Mouse (Mus musculus) hindbrain, embryonic 10.5 days (tissue): ENCODE data around the gene Pgap2. TPM values are rescaled to one million over a fixed set of nuclear protein-coding genes. Genes with fewer than 3 reads are reported as not detected.
A peak's percentile ranks its signal among the peaks of the same experiment; 100 is the strongest.

Experiments
- DNase-seq: peaks from one replicate; pipeline ENCODE4 v3.0.0-alpha.2; 2017; ENCODE audit warnings: low spot score
- H3K27ac ChIP-seq: fragments of 300-500 bp; sonication (generic); 2 replicates; pipeline ENCODE4 v1.5.1; 2016; ENCODE audit warnings: mild to moderate bottlenecking, moderate library complexity
- H3K27me3 ChIP-seq: fragments of 300-500 bp; sonication (generic); 2 replicates; pipeline ENCODE4 v1.6.1; 2016; ENCODE audit warnings: mild to moderate bottlenecking; ENCODE audit not compliant: poor library complexity, insufficient read depth, severe bottlenecking
- H3K36me3 ChIP-seq: fragments of 300-500 bp; sonication (generic); 2 replicates; pipeline ENCODE4 v1.6.1; 2016; ENCODE audit warnings: mild to moderate bottlenecking, moderate library complexity
- H3K4me1 ChIP-seq: fragments of 300-500 bp; sonication (generic); replicated peaks from 2 replicates; pipeline ENCODE4 v1.6.1; 2016; ENCODE audit warnings: mild to moderate bottlenecking
- H3K4me3 ChIP-seq: fragments of 300-500 bp; sonication (generic); 2 replicates; pipeline ENCODE4 v1.5.1; 2016; ENCODE audit warnings: mild to moderate bottlenecking, moderate library complexity
- H3K9me3 ChIP-seq: fragments of 300-500 bp; sonication (generic); 2 replicates; pipeline ENCODE4 v1.6.1; 2016; ENCODE audit warnings: mild to moderate bottlenecking, moderate library complexity
- WGBS: fragments of 180-500 bp; shearing (Covaris S2); methylation state at CpG from one replicate; pipeline ENCODE4 v1.1.7; 2016; 5-methylcytosine and 5-hydroxymethylcytosine counted together
- polyA plus RNA-seq: library from polyadenylated mRNA; unstranded; fragments of >200 nt; fragmentation: Nextera tagmentation; extraction: Ambion mirVana; gene quantifications from 2 replicates; pipeline ENCODE4 v1.2.1, GENCODE M21; 2016

Pgap2 gene
- polyA plus RNA-seq, 1 experiment from 2014 or later = 44.2 TPM

GRCm38 (mm10) chr7:102245775-102246174, 35.8 kb downstream of the Pgap2 start:
- no peak for DNase-seq
- Histone ChIP-seq H3K36me3 (peaks cover 23% of the 10 kb centered on the region), H3K4me3 (no peak overlapping the region), H3K4me1 (peaks cover 51% of the 10 kb centered on the region), H3K9me3 (no peaks in the 10 kb centered on the region), H3K27ac (peak overlapping the region; percentile 66), H3K27me3 (no peaks in the 10 kb centered on the region)
- WGBS = 8% methylated on average over 1 of the region's 1 CpGs

GRCm38 (mm10) chr7:102246265-102246664, 36.3 kb downstream of the Pgap2 start:
- WGBS = 62% methylated on average over 6 of the region's 6 CpGs
- Histone ChIP-seq H3K4me1 (peaks cover 51% of the 10 kb centered on the region), H3K4me3 (no peak overlapping the region), H3K9me3 (no peaks in the 10 kb centered on the region), H3K27ac (peak overlapping the region; percentile 66; the same call in 1 of the 2 replicates), H3K36me3 (peaks cover 19% of the 10 kb centered on the region), H3K27me3 (no peaks in the 10 kb centered on the region)
- DNase-seq = no peak

GRCm38 (mm10) chr7:102246956-102247797, 37.2 kb downstream of the Pgap2 start:
- peaks cover 10% of the 10 kb centered on the region; the same call in 1 of the 2 replicates for H3K36me3 ChIP-seq
- peak overlapping the region; percentile 40 for H3K27ac ChIP-seq
- no peaks in the 10 kb centered on the region for H3K27me3 ChIP-seq
- H3K4me1 ChIP-seq = peaks cover 51% of the 10 kb centered on the region
- H3K9me3 ChIP-seq = no peaks in the 10 kb centered on the region
- DNase-seq = no peak
- WGBS = 59% methylated on average over 12 of the region's 12 CpGs
- 0 out of 2 replicates have a peak overlapping the region, but pooled peaks have one; percentile 7 for H3K4me3 ChIP-seq

GRCm38 (mm10) chr7:102248691-102249404, 38.8 kb downstream of the Pgap2 start:
- Histone ChIP-seq H3K4me1 (peaks cover 51% of the 10 kb centered on the region), H3K9me3 (no peaks in the 10 kb centered on the region), H3K27me3 (no peaks in the 10 kb centered on the region), H3K4me3 (peak overlapping the region; percentile 90), H3K36me3 (0 out of 2 replicates have a peak, but pooled peaks cover 2% of the 10 kb centered on the region), H3K27ac (peak overlapping the region; percentile 98)
- 32% methylated on average over 16 of the region's 16 CpGs for WGBS
- no peak for DNase-seq

- Histone ChIP-seq H3K27me3 (no peaks in the 10 kb centered on the region), H3K9me3 (no peaks in the 10 kb centered on the region), H3K4me1 (peaks cover 51% of the 10 kb centered on the region), H3K4me3 (peak overlapping the region; percentile 90), H3K36me3 (no peaks in the 10 kb centered on the region), H3K27ac (peak overlapping the region; percentile 98)
- WGBS = under 1% methylated on average over 23 of the region's 23 CpGs
- no peak for DNase-seq
These were observed 39.5 kb downstream of the Pgap2 start for GRCm38 (mm10) chr7:102249531-102249895.

- Histone ChIP-seq H3K27me3 (no peaks in the 10 kb centered on the region), H3K4me1 (peaks cover 46% of the 10 kb centered on the region), H3K4me3 (peak overlapping the region; percentile 90), H3K27ac (peak overlapping the region; percentile 98), H3K9me3 (no peaks in the 10 kb centered on the region), H3K36me3 (no peaks in the 10 kb centered on the region)
- WGBS = under 1% methylated on average over 47 of the region's 49 CpGs
- DNase-seq = peak; percentile 81
These were observed 40.1 kb downstream of the Pgap2 start for GRCm38 (mm10) chr7:102249896-102250630.

- Histone ChIP-seq H3K4me1 (peaks cover 39% of the 10 kb centered on the region), H3K27ac (peak overlapping the region; percentile 98), H3K4me3 (peak overlapping the region; percentile 90), H3K36me3 (no peaks in the 10 kb centered on the region), H3K27me3 (no peaks in the 10 kb centered on the region), H3K9me3 (no peaks in the 10 kb centered on the region)
- DNase-seq = peak; percentile 89
- WGBS = under 1% methylated on average over 33 of the region's 33 CpGs
These were observed 40.7 kb downstream of the Pgap2 start for GRCm38 (mm10) chr7:102250631-102251214.

- Histone ChIP-seq H3K27ac (no peak overlapping the region), H3K4me1 (peaks cover 10% of the 10 kb centered on the region), H3K4me3 (no peak overlapping the region), H3K9me3 (no peaks in the 10 kb centered on the region), H3K27me3 (no peaks in the 10 kb centered on the region), H3K36me3 (no peaks in the 10 kb centered on the region)
- DNase-seq = no peak
- 90% methylated on average over 1 of the region's 1 CpGs for WGBS
These were observed 43.6 kb downstream of the Pgap2 start for GRCm38 (mm10) chr7:102253631-102254030.

GRCm38 (mm10) chr7:102255954-102256353, 45.9 kb downstream of the Pgap2 start, which contains the start of gene Rhog:
Gene Rhog, minus strand, starts transcription at chr7:102256054.
- H3K4me3 ChIP-seq = no peak within 1 kb of the TSS
- no peaks in the 10 kb centered on the region for H3K36me3 ChIP-seq
- H3K9me3 ChIP-seq = no peaks in the 10 kb centered on the region
- H3K4me1 ChIP-seq = no peaks in the 10 kb centered on the region
- no peak within 1 kb of the TSS for H3K27ac ChIP-seq
- 82% methylated on average over 3 of the region's 3 CpGs for WGBS
- no peak for DNase-seq
- H3K27me3 ChIP-seq = no peaks in the 10 kb centered on the region

- DNase-seq = no peak
- no peaks in the 10 kb centered on the region for H3K4me1 ChIP-seq
- 85% methylated on average over 3 of the region's 3 CpGs for WGBS
- no peaks in the 10 kb centered on the region for H3K36me3 ChIP-seq
- H3K27ac ChIP-seq = no peak overlapping the region
- no peak overlapping the region for H3K4me3 ChIP-seq
- no peaks in the 10 kb centered on the region for H3K27me3 ChIP-seq
- no peaks in the 10 kb centered on the region for H3K9me3 ChIP-seq
These were observed 46.6 kb downstream of the Pgap2 start for GRCm38 (mm10) chr7:102256636-102257035.

GRCm38 (mm10) chr7:102258189-102258588, 48.2 kb downstream of the Pgap2 start:
- Histone ChIP-seq H3K4me1 (no peaks in the 10 kb centered on the region), H3K9me3 (no peaks in the 10 kb centered on the region), H3K27ac (no peak overlapping the region), H3K4me3 (no peak overlapping the region), H3K36me3 (no peaks in the 10 kb centered on the region), H3K27me3 (no peaks in the 10 kb centered on the region)
- WGBS = 22% methylated on average over 4 of the region's 4 CpGs
- DNase-seq = peak; percentile 86

- Histone ChIP-seq H3K27me3 (no peaks in the 10 kb centered on the region), H3K4me1 (no peaks in the 10 kb centered on the region), H3K4me3 (no peak overlapping the region), H3K9me3 (no peaks in the 10 kb centered on the region), H3K36me3 (no peaks in the 10 kb centered on the region), H3K27ac (no peak overlapping the region)
- WGBS = 83% methylated on average over 3 of the region's 3 CpGs
- no peak for DNase-seq
These were observed 48.7 kb downstream of the Pgap2 start for GRCm38 (mm10) chr7:102258753-102259152.
